Mouse (Mus musculus) lung, postnatal 0 days (tissue): ENCODE measurements at regions not wholly inside any gene's neighbourhood (a gene's known extent, or its start where the extent isn't known, plus 50 kb on each side); places are given as distances from the start of the nearest gene placed in this dataset.

Experiments used
- CTCF ChIP-seq: IDR thresholded peaks from 2 replicates; pipeline ENCODE4 v1.5.1; 2016; ENCODE audit warnings: antibody characterized with exemption, mild to moderate bottlenecking
- EP300 ChIP-seq: IDR thresholded peaks from 2 replicates; pipeline ENCODE4 v1.6.1; 2016; ENCODE audit warnings: antibody characterized with exemption, mild to moderate bottlenecking, control low read depth

DNA sequence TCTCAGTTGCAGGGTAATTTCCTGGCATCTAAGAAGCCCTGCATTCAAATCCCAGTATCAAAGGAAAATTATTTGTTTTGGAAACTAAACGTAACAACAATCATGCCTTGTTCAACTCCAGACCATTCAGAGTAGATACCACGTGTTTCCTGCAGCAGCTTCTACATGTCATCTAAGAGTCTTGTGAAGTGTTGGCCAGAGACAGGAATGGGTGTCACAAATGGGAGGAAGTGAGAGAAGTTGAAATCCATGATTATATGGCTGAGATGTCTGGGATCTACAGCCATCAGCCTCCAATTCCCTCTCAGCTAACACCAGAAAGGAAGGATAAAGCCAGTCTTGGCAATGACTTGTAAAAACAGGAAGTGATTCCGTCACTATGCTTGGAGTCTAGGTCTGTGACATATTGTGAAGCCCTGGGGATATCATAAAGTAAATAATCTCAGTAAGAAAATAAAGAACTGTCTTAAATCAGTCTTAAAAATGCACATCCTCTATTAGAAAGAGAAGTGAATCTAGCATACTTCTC, 495.4 kb downstream of the 9430069I07Rik start:
- TF ChIP-seq CTCF (no peak), EP300 (no peak)
